Mouse (Mus musculus): ENCODE data around the gene 1110017D15Rik.

The 1110017D15Rik gene

DNA sequence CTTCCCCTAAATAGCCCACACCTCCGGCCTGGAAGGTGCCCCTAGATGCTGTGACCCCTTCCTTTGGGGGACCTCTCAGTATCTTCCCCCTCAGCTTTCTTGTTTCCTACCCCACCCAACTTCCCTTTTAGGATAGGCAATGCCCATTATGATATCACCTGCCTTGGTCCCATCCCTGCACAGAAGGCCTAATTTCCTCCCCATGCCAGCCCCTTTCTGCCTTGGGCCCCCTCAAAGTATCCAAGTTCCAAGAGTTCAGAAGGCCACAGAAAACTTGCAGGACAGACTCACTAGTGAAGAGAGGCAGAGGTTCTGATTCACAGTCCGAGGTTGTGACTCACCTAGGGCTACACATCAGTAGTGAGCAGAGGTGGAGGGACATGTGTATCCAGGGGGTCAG lies at the start of gene 1110017D15Rik:
1110017D15Rik (minus strand) TSS at position 101 of the 400 bp plus-strand sequence.
- no peak for DNase-seq (ENCODE audit: low spot score in 2 of 2)

DNA sequence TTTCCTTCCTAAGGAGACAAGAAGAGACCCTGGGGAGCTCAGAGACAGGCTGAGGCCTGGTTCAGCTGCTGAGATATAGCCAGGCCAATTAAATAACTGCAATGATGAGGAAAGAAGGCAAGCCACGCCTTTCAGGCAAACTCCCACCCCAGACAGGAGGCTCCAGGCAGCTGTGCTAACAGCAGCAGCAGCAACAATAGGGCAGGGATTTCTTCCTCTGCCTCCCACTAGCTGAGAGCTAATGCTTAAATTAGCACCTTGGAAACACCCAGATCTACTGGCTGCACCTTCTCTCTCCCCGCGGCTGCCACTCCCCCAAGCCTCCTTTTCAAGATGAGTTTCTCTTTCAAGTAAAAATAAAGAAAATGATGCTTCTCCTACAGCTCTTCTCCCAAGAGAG lies 49.0 kb upstream of the 1110017D15Rik start:
- no peak for DNase-seq (ENCODE audit: low spot score in 2 of 2)

DNA sequence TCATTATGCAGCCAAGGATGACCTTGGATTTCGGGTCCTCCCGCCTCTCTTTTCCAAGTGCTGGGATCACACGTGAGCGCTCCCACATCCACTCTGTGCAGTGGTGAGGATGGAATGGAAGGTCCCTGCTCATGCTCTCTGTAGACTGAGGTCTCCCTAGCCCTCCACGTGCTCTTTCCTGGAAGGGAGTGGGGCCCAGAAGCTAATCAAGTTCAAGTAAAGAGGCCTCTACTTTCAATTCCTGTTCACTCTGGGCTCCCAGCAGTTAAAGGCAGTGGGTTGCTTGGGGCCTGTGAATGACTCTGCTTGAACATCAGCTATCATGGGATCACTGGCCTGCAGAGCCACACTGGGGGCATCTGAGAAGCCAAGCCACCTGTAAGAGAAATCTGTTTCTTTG lies 46.2 kb upstream of the 1110017D15Rik start:
- DNase-seq (ENCODE audit: low spot score in 2 of 2) = no peak

DNA sequence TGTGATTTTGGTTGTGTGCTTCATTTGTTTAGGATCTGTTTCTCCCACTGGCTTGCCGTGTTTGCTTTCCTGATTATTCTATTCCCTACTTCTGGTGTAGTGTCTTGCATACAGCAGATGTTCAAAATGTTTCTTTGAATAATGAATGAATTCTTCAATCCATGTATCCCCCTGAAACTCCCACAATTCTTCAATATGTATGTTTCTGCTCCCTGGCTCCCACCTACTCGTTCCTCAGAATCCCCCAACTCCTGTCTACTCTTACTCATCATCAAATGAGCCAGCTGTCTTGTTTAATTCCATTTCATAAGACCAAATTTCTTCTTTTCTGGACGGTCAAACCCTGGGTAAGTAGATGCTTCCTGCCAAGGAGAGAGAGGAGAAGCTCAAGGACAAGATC lies 40.0 kb upstream of the 1110017D15Rik start:
- DNase-seq (ENCODE audit: low spot score in 2 of 2) = no peak

DNA sequence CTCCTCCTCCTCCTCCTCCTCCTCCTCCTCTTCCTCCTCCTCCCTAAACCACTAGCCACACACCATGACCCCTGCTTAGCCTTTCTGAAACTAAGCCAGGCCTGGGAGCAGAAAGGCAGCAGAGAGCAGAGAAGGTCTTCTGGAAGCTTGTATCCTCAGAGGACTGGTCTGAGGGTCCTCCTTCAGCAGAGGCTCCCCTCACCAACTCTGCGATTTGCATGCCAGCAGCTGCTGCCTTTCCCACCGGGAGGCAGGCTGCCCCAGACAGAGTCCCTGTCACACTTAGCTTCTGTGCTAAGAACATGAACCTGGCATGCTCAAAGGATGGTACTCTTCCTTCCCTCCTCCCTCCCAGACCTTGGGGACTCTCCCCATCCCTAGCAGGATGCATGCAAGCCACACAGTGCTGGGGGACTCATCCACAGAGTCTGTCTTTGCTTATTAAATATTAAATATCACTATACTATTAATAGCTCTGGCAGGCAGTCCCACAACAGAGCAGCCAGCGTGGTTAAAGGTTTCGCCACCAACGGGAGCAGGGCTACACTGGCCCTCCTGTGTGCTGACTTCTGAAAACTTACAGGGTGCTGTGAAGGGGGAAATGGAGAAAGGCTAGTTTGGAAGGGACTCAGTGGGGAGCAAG lies 39.3 kb upstream of the 1110017D15Rik start:
- DNase-seq (ENCODE audit: low spot score in 2 of 2) = no peak

DNA sequence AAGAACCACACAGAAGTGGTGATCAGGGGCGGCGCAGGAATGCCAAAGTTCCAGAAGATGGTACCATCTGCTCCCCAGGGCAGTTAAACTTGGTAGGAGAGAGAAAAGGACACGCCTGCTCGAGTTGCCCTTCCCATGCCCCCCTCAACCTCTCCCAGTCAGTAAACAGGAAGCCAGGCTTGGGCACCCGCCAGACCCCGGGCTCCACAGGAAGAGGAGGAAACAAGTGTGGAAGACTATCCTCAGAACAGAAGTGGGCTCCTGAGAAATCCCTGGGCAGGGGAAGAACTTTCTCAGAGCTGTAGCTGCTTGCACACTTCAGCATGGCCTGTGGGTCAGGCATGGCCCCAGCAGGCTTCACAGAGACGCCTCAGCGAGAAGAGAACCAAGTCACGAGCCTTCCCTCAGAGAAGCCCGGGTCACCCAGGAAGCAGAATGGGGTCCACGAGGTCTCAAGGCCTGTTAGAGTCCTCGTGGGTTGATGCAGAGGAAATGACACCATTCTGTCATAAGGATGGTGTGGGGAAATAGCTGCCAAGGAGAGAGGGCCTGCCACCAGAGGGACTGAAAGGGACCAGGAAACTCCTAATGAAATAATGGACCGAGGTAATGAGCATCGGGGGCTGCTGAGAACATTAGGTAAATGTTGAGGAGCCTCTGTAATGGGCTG lies 38.0 kb upstream of the 1110017D15Rik start:
- DNase-seq (ENCODE audit: low spot score in 2 of 2) = no peak

DNA sequence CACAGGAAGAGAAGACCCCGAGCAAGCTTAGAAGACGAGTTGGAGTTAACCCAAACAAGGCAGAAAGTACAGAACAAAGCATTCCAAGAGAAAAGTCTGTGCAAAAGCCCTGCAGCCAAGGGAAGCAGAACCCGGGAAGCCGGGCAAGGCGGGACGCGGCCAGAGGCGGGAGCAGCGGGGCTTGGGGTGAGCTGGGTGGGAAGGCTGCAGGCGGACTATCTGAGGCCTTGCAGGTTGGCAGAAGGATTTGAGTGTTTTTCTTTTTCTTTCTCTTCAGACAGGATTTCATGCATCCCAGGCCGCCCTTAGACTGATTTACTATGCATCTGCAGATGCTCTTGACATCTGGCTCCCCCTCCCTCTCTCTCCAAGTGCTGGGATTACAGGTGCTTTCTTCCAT lies 36.0 kb upstream of the 1110017D15Rik start:
- DNase-seq (ENCODE audit: low spot score in 2 of 2) = no peak

DNA sequence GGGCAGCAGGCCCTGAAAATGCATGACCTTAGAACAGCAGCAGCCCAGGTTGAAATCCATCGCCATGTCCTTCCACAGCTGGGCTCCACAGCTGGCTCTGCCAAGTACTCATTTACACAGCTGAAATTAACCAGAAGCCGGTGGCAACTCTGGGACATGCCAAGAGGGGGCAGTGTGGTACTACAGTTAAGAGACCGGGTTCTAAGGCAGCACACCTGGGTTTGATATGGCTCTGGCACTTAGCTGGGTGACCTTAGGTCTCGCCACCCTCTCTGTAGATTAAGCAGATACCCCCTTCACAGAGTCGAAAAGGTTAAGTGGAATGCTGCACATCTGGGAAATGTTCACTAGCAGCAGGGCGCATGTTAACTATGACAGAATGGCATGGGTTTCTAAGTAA lies 35.4 kb upstream of the 1110017D15Rik start:
- DNase-seq (ENCODE audit: low spot score in 2 of 2) = peak; percentile 67 to 69

DNA sequence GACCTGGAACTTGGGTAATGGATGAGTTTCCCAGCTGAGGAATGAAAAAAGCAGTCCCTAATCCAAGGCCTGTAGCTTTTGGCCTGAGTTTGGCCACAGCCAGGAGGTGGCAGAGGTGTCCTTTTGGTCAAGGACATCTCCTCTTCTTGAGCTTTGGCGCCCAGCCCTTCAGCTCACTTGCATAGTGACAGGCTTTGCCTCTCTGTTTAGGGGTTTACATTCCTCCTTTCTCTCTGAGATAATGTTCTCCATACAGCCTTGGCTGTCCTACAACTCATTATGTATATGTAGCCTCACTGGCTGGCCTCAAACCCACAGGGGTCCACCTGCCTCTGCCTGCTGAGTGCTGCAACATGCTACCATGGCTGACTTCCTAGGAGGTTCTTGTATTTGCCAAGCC lies 30.0 kb upstream of the 1110017D15Rik start:
- no peak for DNase-seq (ENCODE audit: low spot score in 2 of 2)

DNA sequence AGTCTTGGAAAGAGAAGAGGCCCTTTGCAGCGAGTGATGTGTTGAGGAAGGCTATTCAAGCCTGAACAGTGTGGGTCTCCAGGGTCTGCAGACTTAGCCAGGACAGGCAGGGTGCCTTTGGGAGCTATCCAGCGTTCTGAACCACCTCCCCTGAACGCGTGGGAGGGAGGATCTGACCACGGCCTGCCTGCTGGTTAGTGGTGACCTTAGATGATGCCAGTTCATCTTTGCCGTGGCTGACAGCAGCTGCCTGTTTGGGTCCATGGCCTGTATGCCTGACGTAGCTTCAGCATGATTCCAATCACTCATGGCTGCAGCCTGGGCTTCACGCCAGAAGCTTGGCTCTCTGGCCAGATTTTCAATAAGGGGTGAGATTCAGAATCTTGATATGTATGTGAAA lies 28.9 kb upstream of the 1110017D15Rik start:
- DNase-seq (ENCODE audit: low spot score in 2 of 2) = no peak

DNA sequence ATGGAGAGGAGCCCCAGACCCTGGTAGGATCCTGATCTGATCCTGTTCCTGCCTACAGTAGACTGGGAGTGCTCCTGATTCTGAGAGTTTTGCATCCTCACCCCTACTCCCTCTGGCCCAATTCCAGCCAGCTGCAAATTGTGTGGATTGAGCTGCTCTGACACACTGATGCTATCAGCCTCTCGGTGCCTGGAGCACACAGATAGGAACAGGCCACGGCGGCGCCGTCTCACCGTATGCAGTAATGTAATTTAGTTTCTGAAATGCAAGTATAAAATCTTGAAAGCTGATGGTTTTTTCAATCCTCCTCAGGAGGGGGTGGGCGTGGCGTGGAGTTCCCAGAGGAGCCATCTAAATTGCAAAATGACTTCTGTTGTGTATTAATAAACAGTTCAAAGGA lies 25.0 kb upstream of the 1110017D15Rik start:
- DNase-seq (ENCODE audit: low spot score in 2 of 2) = no peak

DNA sequence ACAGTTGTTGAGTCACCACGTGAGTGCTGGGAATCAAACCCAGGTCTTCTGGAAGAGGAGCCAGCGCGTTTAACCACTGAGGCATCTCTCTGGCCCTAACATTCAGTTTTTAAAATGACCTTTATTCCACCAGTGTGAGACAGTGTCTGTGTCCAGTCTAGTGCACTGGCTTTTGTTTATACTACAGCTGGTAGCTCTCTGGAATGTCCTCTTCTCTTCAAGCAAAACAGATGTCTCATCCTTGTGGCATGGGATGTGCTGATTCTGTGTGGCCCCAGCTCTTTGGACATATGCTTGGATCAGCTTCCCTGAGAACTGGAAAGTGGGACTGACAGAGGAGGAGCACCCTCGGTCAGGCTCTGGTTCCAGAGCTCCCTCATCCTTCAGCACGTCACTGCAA lies 17.7 kb upstream of the 1110017D15Rik start:
- DNase-seq (ENCODE audit: low spot score in 2 of 2) = no peak

DNA sequence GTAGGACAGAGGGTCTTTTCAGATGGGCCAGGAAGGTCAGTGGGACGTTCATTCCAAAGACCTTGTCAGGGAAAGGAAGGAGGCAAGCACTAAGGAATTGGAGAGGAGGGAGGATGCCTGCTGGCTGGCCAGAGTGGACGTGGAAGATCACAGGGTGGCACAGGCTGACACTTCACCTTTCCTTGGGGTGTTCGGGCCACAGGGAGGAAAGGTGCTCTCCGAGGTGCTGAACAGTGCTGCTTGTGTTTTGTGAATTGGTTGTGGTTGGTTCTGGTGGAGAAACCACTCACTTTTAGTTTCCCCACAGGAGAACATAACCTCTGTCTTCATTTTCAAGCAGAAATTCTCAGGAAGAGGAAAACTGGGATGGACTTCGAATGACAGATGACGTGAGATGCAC lies 15.3 kb upstream of the 1110017D15Rik start:
- no peak for DNase-seq (ENCODE audit: low spot score in 2 of 2)

DNA sequence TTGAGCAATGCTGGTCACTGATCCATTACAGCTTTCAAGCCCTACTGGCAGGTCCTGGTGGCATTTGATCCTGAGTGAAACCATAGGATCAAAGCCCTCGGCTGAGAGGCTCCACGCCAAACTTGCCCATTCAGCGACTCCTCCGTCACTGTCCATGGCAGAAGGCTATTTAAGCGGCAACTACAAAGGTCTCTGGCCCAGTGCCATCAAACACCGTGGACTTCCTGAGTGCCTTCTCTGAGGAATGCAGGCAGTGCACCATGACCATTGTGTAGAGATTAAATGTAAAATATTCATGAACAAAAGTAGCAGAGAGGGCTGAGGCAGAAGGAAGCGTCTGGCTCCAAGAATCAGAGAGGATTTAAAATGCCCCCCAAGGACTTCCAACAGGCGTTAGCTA lies 10.9 kb upstream of the 1110017D15Rik start:
- no peak for DNase-seq (ENCODE audit: low spot score in 2 of 2)

DNA sequence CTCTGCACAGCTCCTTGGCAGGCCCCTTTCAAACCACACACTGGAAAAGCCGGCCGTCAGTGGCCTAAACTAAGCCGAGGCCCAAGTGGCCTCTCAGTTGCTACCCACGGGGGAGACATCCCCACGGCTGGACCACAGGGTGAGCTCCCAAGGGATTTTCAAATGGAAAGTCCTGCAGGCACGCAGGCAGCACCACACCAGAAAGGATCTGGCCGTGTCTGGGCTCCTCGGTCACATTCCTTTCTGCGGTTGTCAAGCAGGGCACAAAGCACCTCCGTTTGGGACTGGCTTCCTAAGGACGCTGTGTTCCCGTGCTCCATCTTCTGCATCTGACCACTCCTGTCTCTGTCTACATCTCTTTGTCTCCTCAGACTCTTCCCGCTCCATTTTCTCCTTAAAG lies 9.9 kb upstream of the 1110017D15Rik start:
- no peak for DNase-seq (ENCODE audit: low spot score in 2 of 2)

DNA sequence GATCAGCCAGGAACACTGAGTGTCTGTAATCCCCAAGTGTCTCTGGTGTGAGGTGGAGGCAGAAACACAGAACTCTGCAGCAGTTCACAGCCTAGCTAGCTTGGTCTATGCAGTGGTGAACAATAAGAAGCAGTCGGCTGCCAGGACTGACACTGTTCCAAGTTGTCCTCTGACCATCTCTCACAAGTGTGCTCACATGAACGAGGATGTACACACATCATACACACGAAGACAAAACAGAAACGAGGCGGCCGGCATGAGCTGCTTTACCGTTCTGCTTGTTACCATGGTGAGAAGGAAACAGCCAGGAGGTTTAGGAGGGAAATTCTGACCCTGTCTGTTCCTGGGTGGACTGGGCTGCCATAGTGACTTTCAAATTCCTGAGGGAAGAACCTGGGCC lies 9.4 kb upstream of the 1110017D15Rik start:
- no peak for DNase-seq (ENCODE audit: low spot score in 2 of 2)

DNA sequence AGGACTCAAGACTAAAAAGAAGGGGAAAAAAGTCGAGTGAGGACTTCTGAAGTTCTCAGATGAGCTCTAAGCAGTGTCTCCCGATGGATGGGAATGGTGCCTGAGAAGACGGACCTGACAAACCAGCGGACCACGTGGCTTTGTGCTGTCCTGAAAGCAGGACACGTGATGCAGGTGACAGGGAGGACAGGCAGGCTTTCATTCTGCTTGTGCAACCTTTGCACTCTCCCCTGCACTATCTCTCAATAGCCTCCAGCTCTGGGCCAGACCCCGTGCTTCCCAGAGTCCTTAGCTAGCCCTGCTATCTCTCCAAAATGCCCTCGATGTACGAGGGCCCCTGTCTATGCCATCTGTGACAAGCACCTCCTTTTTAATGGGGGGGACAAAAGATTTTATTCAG lies 7.7 kb upstream of the 1110017D15Rik start:
- no peak for DNase-seq (ENCODE audit: low spot score in 2 of 2)

DNA sequence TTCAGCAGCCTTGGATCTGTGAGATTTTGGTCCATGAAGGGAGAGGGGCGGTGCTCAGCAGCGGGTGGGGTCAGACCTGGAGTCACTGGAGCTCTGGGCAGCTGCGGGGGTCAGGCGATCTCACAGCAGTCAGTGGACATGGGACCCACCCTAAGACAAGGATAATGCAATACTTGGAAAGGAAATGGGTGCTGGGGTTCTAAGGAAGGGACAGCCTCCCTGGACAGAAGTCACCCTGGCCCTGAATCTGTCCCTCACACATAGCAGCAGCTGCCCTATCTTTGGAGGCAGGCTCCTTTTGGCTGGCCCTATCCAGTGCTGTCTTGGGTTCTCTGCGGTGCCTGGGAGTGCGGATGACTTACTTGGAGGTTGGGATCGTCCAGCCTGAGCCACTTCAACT lies 6.7 kb upstream of the 1110017D15Rik start:
- no peak for DNase-seq (ENCODE audit: low spot score in 2 of 2)

DNA sequence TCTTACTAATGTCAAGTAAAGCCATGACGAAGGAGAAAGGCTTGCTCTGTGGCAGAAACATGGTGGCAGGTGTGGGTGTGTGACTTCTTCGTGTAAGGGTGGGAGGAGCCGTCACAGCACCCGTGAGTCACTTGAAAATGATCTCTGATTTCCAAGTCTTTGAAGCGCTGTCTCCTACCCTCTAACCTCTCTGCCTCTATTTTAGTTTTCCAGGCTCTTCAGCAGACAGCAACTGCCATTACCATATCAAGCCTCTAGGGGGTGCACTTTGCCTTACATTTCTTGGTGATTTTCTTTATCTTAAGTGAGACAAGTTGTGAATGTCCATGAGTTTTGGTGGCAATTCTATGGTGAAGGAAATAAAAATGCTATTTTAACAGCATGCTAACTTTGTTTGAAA lies 5.7 kb upstream of the 1110017D15Rik start:
- DNase-seq (ENCODE audit: low spot score in 2 of 2) = no peak

DNA sequence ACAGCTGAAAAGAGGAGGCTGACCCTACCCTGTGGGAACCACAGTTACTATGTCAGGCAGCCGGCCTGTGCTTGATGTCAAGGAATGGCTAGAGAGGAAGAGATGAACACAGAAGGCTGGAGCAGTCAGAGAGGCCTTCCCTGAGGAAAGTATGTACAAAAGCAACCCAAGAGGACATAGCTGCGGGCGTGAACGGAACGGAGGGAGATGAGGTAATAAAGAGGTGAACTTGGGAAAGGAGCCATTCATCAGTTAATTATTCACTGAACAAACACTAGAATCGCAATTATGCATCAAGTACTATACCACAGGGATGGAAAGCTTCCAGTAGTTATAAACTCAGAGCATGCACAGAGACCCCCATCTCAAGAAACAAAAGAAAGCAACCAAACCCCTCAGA lies 5.0 kb upstream of the 1110017D15Rik start:
- DNase-seq (ENCODE audit: low spot score in 2 of 2) = no peak

DNA sequence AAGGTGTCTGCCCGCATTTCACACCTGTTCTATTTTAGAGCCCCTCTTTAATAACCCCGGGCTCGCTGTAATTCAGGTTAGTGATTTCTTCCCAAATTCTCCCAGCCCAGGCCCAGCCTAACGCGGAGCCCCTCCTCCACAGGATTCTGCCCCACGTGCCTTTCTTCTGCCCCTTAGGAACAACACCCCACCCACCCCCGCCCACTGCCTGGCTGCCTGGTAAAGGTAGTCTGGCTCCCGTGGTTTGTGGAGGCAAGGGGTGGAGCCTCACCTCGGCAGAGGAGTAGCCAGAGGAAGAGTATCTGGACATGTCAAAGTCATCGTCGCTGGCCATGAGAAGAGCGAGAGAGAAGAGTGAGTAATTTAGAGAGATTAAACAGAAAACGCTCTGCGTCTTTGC lies 3.5 kb upstream of the 1110017D15Rik start:
- DNase-seq (ENCODE audit: low spot score in 2 of 2) = no peak

DNA sequence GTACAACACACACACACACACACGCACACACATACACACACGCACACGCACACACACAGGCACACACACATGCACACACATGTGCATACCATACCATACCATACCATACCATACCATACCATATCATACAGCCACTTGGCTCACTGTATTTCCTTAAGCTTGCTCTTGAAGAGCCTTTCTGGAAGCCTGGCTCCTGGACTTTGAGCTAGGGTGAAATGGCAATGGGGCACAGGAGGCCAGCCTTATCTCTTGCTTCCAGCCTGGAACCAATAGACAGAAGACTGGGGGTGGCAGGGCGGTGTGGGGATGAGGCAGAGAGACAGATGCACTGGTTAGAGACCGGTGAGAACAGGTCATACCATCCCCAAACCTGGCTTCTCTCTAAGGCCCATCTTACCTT lies 2.1 kb upstream of the 1110017D15Rik start:
- DNase-seq (ENCODE audit: low spot score in 2 of 2) = no peak

DNA sequence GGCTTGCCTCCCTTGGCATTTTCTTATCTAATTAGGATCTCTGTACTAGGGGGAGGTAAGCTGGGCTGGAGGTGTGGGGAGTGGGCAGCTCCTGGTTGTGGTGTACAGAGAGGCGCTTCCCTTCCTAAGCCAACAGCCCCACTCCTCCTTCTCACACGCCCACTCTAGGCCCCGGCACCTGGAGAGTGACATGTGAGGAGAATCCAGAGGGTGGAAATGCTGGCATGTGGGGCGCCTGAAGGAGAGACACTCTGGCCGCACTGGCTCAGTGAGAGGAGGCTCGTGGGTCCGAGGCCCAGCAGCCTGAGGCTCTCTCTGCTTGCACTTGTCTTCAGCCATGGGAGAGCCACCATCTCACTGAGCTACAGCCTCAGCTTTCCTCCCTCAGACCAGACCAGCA lies 1.2 kb upstream of the 1110017D15Rik start:
- DNase-seq (ENCODE audit: low spot score in 2 of 2) = no peak

DNA sequence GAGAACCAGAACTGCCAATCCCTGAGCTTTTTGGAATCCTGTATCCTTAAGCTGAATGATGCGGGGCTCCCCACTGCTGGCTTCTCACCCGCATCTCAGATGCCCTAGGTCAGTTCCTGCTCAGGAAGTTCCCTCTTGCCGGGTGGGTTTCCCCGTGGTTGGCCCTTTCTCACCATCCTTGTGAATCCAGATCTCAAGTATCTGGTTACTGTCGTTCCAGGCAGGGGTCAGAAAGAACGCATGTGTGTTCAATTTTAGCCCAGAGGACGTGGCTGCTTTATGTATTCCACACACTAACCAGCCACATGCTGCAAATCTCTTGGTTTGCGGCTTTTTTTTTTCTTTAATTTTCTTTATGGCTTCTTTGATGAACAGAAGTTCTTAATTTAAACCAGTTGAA lies 3.4 kb downstream of the 1110017D15Rik start:
- DNase-seq (ENCODE audit: low spot score in 2 of 2) = no peak
